Mouse (Mus musculus): ENCODE measurements around the gene Draxin.

DNA sequence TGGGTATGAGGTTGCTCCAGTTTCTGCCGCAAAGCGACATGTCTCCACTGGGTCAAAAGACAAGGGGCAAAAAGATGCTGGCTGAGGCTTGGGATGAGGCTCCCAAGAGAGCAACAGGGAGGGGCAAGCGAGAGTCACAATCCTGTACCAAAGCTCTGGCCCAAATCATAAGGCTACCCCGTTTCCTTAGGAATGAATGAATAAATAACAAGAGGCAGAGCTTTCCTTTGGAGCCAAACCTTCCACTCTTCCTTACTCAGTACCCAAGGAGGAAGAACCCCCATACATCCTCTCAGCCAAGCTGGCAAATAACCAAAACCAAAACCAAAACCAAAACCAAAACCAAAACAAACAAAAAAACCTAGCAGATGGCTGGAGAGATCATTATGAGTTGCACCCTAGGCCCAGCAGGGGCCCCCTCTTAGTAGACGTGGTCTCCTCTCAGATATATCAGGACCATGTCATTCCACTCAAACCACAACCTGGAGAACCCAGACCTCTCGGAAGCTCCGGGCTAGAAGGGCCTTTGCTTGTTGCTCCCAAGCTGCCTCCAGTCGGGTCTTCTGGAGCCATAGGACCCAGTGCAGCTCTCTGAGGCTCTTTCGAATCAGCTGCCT, 60.8 kb downstream of the Draxin start:
- TF ChIP-seq CTCF (IDR thresholded peaks at IDR 0.05; ENCODE audit: low read depth, low read length) (no peak), POLR2A (IDR thresholded peaks at IDR 0.05; ENCODE audit: extremely low read depth, insufficient read depth, low read length) (no peak)
